Mouse (Mus musculus): ENCODE measurements at regions not wholly inside any gene's neighbourhood (a gene's known extent, or its start where the extent isn't known, plus 50 kb on each side); places are given as distances from the start of the nearest gene placed in this dataset.

DNA sequence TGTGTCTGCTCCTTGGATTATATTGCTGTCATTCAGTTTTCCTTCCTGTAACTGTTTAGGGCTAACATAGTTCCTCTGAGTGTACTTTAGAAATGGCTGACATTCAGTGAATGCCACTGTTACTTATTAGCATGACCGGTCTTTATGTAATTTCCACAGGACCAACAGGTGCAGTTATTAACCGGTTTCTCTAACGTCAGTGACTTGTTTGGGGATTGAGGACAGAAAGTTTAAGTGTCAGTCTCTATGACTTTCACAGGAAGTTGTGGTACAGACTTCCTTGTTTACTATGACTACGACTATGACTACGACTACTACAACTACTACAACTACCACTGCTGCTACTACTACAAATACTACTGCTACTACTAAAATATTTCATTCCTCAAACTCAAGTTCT, 170.4 kb upstream of the Ptger4 start:
- no peak for DNase-seq (ENCODE audit: low spot score)

DNA sequence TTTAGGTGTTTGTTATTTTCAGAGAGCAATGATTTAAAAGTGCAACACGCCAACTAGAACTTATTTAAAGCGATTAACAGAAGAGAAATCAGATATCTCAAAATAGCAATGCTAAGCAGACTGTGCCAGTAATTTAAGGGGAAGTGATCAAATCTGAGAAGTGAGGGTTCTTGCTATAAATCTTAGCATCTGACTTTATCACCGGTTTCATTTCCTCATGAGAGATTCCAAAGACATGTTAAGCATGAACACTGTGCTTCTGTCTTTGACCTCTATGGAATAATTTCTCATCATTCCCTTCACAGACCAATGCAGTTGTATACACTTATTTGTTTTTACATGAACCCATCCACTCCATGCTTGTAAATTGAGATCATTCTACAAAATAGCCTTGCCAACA, 172.0 kb upstream of the Ptger4 start:
- no peak for DNase-seq (ENCODE audit: low spot score)

DNA sequence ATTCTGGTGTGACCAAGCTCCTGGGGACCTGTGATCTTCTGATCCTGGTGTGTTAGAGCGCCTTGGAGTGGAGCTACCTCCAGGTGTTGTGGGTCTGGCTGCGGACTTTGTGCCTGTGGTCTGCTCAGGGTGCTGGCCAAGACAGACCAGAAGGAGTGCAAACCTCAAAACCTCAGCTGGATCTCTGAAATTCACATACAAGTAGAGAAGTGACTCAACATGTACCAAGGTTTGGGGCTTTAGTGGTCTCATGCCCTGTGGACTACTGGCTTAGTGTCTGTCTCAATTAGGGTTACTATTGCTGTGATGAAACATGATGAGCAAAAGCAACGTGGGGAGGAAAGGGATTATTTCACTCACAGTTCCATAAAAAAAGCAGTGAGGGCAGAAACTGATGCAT, 182.7 kb upstream of the Ptger4 start:
- no peak for DNase-seq (ENCODE audit: low spot score)

DNA sequence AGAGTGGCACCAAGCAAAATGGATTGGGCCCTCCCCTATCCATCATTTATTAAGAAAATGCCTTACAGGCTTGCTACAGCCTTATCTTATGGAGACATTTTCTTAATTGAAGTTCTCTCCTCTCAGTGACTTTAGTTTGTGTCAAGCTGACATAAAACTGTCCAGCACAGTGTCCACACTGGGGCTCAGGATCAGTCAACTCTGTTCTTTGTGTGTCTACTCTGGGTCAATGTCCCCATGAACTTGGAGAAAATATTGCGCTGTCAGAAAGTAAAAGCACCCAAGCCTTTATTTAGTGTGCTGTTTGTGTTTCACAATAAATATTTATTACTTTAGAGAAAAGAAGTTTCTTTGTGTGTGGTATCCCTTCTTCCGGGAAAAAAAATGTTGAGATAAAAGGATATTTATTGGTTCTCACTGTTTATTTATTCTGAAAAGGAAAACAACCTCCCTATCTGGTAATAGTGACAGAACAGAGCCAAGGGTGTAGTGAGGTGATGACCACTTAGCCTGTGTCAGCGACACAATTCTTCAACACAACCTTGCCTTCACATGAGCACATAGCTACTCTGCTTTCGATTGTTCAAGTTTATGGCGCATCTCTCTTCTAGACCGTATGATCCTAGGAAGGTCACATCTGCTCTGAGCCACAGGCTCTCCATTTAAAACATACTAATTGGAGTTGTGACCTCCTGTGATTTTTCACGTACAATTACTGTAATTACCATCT, 183.5 kb upstream of the Ptger4 start:
- DNase-seq (ENCODE audit: low spot score): no peak

DNA sequence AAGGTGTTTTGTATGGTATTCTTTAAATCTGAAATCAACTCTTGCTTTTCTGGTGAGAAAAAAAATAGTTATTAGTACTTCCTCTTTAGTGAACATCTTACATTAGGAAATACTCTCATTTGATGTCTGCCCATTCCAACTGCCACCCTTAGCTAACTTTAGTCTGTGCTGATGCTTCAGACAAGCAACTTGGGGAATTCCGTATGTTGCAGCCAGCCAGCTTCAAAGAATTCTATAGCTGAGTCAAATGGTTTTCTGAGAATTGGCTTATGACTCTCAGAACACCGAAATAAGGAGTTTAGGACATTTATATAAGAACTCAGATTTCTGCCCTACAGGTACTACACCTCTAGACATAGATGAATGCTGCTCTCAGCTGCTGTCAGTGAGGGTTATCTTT, 188.0 kb upstream of the Ptger4 start:
- no peak for DNase-seq (ENCODE audit: low spot score)

DNA sequence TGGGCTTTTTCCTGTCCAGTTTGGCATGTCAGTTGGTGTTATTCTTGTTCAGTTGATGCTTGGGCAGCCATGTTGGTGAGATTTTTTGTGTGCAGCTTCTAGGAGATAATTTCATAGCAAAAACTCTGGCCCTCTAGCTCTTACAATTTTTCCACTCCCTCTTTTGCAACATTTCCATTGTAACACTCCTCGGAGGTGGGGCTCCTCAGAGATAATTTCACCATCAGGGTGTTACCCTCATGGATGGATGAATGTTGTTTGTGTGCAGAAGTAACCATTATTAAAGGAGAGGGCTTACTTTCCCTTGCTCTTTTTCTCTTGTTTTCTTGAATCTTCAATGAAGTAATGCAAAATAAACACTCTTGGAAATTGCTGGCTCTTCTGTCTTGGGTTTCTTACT, 193.0 kb upstream of the Ptger4 start:
- DNase-seq (ENCODE audit: low spot score): no peak

DNA sequence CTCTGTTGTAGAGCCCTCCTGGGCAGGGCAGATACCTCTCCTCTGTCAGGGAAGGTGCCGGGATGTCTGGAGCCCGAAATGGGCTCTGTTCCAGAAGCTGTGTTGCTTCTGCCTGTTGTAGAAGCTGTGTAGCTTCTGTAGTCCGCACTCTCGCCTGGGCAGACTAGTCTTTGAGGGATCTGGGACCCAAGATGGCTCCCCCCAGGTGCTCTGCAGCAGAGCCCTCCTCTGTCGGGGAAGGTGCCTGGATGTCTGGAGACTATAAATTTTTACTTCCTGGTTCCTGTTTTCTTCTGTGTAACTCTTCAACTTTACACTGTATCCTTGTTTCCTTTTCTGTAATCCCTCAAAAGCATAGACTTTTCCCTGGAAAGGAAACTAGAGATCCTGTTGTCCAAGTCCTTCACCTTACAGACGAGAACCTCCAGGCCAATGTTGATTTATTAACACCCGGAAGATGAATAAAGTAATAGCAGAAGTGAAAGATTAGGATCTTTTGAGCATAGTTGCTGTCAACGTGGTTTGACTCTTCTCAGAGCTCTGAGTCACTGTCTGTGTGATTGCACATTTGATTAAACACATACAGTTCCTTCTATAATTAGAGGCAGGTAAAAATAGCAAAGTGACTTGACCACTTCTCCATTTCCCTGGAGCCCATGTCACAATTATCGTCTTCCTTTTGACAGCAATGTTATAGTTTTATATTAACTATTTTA, 202.2 kb upstream of the Ptger4 start:
- DNase-seq (ENCODE audit: low spot score): no peak

DNA sequence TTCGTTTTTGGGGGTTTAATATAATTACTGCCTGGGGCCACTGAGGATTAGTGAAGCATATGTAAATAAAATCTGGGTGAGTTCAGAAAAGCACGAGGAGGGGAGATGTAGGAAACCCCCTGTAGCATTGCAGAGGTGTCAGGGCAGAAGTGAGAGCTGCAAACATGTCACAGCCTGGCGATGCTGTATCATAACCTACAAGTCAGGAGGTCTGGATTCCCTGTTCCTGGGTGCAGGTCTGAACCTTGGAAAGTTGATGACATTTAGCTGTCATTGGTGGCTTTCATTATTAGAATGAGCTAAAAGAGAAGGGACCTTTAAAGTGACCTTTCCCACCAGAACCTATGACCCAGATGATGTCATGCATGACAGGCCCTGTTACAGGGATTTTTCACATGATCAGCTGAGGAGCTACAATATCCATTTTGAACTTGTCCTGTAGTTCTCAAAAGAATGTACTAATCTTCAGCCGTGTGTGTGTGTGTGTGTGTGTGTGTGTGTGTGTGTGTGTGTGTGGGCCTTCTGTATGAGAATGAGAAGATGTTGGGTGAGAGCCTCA, 202.8 kb upstream of the Ptger4 start:
- no peak for DNase-seq (ENCODE audit: low spot score)

DNA sequence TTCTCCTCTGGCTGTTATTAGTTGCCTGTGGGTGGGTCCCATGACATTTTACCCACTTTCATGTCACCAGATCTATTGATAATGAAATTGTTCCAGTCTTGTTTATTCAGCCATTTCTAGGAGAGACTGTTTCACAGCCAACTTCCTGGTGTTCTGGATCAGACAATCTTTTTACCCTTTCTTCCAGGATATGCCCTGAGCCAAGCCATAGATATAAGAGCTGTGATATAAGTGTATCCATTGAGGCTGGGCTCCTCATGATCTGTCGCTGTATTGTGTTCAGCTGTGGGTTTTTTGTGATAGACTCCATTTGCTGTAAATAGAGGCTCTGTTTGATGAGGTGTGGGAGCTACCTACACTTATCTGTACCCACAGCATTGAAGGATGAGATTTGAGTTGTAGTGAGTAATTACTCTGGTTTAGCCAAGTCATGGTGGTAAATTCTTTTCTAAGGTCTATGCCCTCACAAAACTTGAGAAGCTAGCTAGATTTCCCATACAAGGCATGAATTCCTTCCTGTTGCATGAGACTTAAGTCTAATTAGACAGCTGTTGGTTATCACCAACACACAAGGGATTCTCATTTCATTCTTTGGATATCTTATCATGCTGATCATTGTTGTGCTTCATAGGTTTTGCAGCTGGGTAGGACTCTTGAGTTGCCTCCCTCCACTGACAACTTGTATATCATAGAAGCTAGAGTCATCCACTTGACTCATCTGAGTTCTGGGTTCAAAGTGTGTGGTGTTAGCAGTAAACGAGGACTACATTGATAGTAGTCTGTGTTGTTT, 203.9 kb upstream of the Ptger4 start:
- DNase-seq (ENCODE audit: low spot score): no peak

DNA sequence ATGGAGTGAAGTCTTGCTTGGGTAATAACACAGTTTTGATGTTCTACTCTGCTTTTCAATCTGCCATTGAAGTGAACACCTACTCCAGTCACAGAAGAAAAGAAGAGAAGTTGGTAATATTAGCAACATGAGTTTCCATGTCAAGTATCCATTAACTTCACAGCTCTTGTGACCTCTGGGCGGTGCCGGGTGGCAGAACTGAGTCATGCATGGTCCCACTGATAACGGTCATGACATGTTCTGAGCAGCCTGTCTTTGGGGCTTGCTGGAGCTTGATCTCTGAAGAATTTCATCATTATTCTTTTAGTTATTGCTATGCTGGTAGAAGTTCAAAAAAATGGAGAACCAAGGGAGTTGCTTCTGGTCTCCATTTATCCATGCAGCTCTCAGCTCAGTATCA, 215.1 kb upstream of the Ptger4 start:
- DNase-seq (ENCODE audit: low spot score): no peak

DNA sequence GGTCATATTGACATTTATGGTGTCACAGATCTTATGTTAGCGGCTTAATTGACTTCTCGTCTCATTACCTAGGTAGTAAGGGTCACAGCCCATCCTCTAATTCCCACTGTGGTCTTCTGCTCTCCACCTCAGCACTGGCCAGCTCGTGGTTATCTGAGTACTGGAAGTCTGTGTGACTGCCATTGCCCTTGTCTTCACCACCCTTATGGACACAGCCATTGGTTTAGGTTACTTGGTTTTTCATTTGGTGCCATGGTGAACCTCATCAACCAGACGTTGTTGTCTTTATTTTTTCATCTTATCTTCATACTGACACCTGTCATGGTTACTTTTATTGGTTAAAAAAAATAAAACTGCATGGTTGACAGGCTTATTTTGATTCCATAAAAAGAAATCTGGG, 215.6 kb upstream of the Ptger4 start:
- DNase-seq (ENCODE audit: low spot score): no peak

DNA sequence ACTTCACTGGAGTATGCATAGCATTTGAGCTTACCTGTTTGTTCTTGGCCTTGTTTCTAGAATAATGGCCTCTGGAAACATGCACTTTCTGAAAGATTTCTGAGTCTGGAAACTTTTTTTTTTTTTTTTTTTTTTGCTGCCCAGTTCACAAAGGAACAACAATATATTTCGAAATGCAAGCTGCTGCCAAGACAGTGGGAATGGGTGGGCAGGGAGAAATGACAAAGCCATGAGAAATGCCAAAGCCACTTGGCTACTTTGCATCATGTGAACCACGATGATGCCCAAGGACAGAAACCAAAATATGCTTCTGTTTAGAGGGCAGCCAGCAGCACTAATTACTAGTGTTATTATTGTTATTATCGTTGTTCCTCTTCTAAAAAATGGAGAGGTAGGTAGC, 218.7 kb upstream of the Ptger4 start:
- no peak for DNase-seq (ENCODE audit: low spot score)

DNA sequence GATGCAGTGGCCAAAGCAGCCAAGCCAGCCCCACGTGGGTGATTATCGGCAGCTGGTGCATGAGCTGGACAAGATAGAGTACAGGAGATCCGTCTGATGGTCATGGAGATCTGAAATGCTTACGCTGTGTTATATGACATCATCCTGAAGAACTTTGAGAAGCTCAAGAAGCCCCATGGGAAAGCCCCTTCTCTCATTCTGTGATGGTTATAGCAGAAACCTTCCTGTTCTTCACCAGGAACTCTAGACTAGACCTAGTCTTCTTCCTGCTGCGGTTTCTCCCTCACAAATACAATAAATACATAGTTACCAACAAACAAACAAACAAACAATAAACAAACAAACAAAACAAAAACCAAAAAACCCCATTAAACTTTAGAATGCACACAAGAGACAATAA, 220.7 kb upstream of the Ptger4 start:
- no peak for DNase-seq (ENCODE audit: low spot score)

DNA sequence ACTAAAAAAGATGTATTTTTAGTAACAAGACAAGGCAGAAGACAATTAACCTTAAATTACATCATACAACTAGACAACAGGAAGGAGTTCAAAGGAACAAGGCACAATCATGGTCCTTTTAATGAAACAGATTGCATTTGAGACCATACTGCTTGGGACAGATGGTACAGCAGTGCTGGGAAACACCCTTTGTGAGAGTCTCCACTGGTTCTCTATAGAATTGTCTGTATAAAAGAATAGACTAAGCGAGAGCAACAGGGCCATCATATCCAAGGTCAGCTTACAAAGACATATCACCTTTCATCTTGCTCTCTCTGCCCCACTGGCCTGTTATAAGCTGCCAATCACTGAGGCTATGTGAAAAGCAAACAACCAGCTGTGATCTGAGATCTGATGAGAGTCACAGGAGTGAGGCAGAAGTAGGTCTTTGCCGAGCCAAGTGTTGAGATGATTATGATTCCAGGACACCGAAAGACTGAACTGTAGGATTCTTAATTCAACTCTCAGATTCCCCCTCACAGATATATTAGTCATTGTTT, 224.6 kb upstream of the Ptger4 start:
- peak; percentile 6 for DNase-seq (ENCODE audit: low spot score)

DNA sequence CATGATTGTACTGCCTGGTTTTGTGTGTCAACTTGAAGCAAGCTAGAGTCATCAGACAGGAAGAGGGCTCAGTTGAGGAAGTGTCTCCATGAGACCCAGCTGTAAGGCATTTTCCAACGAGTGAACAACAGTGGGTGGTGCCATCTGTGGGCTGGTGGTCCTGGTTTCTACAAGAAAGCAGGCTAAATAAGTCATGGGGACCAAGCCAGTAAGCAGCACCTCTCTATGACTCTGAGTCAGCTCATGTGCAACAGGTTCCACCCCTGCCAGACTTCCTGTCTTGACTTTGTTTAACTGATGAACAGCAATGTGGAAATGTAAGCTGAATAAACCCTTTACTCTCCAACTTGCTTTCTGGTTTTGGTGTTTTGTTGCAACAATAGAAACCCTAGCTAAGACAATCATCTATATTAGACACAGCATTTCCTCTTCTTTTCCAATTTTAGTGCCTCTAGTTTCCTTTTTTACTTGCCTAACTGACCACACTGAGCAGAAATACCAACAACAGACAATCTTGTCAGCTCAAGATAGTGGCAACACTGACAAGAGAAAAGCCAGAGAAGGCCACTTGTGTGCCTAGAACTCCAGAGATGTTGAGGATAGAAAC, 231.5 kb upstream of the Ptger4 start:
- DNase-seq (ENCODE audit: low spot score): no peak

DNA sequence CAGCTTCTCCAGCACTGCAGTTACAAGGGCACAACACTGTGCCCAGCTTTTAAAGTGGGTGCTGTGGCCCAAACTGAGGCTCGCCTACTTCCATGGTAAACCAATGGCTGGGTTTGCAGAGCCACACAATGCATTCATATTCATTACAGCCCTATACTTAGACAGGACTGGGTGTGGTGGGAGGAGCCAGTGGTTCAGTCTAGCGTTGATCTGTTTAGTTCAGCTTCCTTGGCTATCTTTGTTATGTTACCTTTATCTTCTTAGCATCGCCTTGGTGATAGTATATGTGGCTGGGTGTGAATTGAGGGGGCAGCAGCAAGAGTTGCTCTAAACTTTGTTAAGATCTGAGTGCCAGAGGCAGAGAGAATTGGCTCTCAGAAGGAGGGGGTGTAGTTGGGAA, 249.3 kb upstream of the Ptger4 start:
- no peak for DNase-seq (ENCODE audit: low spot score)

DNA sequence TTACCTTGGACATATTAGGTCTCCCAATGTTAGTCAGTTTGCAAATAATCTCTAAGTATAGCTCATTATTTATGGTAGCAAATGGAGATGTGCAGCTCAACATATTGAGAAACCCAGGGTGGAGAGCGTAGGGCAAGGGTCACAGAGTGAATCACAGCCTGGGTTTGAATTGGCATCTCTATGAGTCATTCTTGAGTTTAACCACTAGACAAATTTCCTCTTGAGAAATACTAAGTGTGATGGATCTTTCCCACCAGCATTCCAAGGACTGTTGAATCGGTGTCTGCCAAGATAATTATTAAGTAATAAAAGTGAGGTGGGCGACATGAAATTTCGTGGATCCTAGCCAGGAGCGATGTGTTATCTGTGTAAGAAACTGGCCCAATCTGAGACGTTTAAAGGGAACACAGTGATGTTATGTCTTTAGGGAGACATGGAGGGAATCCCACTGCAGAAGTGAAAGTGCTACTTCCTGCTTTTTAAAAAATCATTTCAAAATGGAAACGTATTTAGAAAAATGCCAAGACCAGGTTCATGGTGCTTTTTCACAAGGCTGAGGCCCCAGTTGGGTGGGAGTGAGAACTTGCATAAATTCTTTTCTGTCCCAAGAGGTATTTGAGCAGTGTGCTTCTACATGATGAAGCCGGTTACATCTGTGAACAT, 251.3 kb upstream of the Ptger4 start:
- no peak for DNase-seq (ENCODE audit: low spot score)

DNA sequence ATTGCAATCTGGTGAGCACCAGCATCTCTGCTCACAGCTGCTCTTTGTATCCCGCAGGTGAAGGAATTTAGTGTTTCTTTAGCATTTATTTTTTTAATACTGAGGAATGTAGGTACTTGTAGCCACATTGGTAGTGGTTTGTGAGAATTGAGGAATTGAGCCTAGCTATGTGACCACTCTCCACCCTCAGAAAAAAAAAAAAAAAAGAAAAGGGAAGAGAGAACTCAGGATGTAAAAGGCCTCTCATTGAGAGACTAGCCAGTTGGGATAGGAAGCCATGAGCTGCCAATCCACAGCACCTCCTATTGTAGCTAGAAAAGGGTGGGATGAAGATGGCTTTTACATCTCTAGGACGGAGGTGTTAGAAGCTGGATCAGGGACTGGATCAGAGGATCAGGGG, 252.0 kb upstream of the Ptger4 start:
- no peak for DNase-seq (ENCODE audit: low spot score)

DNA sequence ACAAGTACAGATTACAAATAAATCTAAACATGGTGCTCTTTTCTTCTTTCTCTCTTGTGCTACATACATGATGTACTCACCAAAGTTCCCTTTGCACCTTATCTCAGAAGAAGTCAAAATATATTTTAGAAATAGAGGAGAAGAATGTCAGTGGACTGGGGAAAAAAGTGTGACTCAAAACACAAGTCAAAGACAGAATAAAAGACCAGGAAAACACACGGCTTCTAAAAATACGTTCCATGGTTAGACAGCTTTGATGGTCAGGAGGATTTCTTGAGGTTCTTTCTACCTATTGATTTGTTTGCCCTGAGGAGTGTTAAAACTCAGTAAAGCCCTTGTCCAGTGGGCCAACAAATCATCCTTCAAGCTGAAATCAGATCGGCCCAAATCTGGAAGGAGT, 260.5 kb upstream of the Ptger4 start:
- DNase-seq (ENCODE audit: low spot score): no peak

DNA sequence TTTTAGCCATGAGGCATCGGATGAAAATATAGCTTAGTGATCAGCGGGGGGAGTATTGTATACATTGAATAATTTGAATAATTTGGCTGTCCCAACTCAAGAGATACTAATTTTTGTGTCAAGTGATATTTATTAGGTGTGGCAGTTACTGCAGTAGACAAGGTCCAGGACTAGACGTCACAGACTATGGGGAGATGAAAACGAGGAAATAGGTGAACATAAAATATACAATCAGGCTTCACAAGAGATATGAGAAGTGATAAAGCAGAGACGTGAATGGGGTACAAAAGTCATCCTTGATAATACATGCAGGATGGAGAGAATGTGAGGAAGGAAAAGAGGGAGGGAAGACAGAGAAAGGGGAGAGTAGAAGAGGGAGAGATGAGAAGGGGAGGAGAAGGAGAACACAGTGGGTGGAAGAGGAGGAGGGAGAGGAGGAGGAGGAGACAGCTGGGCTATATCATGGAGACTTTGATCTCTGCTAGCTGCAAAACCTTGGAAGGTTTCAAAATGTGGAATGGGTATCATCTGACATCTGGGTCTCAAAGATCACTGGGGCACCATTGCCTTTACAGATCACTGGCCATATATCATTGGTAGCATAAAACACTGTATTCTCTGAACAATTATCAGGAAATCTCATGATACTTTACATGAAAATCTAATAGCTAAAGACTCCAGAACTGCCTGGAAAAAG, 263.0 kb upstream of the Ptger4 start:
- DNase-seq (ENCODE audit: low spot score): no peak

DNA sequence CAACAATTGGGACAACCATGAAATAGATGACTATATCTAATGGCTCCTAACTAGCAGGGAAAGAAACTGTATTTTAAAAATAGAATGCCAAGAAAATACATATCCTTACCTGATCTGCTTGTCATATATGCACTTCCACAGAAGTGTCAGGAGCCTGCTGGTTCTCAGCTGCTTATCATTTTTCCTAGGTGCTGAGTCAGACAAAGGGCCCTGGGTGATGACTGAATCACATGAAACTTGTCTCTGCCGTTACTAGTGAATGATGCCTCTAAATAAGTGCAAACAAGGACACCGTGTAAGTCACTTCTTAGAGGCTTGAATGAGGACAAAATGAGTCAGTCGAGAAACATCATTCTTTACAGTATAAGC, 263.5 kb upstream of the Ptger4 start:
- DNase-seq (ENCODE audit: low spot score): no peak
